Mouse (Mus musculus): ENCODE data around the gene Fubp3. TPM values are rescaled to one million over a fixed set of nuclear protein-coding genes. Genes with fewer than 3 reads are reported as not detected.
"Not testable (repeated sequence)": the region's sequence is repeated elsewhere in the genome, so short reads cannot be mapped to it uniquely, and the experiment has no call there.

Gene Fubp3
- polyA plus RNA-seq (2012; ENCODE audit: insufficient read depth, insufficient read length, missing spikeins) = 14.2 and 17.0 TPM in 2 replicates

DNA sequence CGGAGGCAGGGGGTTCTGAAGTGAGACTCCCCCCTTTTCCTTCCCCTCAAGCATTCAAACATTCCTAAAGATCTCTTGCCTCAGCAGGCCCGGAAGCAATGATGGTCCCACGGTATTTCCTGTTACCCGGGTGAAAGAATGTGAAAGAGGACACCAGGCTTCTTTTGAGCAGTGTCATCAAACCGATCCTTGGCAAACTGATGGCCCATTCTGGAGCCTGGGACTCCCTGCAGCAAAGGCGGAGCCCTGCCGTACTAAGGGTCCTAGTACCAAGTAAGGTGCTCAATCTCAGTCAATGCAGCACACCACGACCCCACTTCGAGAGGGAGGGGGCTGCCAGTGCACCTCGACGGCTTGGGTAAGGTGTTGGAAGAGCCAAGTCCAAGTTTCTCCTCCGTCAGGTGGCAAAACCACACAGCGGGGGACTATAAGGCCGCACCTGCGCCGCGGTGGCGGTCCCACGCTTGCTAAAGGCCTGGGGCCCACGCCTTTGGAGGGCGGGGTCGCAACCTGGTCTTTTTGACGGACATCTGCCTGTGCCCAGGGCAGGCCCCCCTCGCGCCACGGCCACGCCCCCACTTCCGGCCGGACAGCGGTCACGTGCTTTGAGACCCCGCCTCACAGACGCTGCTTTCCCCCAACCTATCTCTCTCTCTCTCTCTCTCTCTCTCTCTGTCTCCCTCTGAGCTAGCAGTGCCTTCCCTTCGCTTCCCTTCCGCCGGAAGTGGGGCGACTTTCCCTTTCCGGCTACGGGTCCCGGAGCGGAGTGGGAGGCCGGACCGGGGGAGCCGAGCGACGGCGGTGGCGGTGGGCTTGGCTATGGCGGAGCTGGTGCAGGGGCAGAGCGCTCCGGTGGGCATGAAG, at the start of gene Fubp3:
Fubp3 (plus strand) TSS at position 601 of the 864 bp plus-strand sequence.
- peak within 1 kb of the TSS; percentile 81 for H3K4me3 ChIP-seq (ENCODE audit: insufficient read depth, low read depth, low read length)
- peaks cover 6% of the 10 kb centered on the region; the same call in 1 of the 2 replicates for H3K4me1 ChIP-seq (ENCODE audit: control insufficient read depth, insufficient read depth, insufficient read length, low read length)
- peak within 1 kb of the TSS; percentile 72 for H3K27ac ChIP-seq (replicated peaks; ENCODE audit: low read depth, low read length)

DNA sequence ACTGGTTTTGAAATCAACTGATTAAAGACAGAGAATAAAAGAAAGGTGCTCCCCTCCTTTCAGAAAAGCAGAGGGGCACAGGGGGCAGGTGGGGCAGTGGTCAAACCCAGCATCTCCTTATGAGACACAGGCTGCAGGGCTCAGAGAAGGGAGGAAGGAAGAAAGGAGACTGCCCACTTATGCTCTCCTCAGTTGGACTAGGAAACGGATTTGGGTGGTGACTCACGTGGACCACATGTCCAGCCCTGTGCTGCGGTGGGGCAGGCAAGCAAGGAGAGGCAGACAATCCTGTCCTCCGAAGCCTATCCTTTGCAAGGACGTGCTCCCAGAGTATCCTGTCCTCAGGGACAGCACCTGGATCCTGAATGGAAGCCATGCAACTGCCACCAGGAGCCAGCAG, 47.8 kb upstream of the Fubp3 start:
- no peak overlapping the region for H3K4me3 ChIP-seq (ENCODE audit: insufficient read depth, low read depth, low read length)
- H3K4me1 ChIP-seq (ENCODE audit: control insufficient read depth, insufficient read depth, insufficient read length, low read length) = no peaks in the 10 kb centered on the region
- no peak overlapping the region for H3K27ac ChIP-seq (replicated peaks; ENCODE audit: low read depth, low read length)

DNA sequence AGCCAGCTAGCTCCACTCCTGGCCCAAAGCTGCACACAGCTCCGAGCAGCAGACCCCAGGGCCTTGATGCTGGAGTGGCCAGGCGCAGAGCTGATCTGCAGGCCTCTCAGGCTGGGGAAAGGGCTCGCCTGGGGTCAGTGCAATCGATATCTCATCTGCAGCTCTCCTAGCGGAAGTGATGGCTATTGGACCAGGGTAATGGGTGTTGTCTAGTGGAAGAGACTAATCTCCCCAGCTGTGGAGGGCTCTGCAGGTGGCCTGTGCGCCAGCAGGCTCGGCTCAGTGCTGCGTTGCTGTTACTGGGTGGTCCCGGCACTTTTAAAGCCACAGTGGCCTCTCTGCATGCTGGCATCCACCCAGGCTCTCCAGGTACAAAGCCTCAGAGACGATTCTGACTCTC, 46.7 kb upstream of the Fubp3 start:
- H3K27ac ChIP-seq (replicated peaks; ENCODE audit: low read depth, low read length) = no peak overlapping the region
- H3K4me3 ChIP-seq (ENCODE audit: insufficient read depth, low read depth, low read length) = no peak overlapping the region
- H3K4me1 ChIP-seq (ENCODE audit: control insufficient read depth, insufficient read depth, insufficient read length, low read length) = no peaks in the 10 kb centered on the region

DNA sequence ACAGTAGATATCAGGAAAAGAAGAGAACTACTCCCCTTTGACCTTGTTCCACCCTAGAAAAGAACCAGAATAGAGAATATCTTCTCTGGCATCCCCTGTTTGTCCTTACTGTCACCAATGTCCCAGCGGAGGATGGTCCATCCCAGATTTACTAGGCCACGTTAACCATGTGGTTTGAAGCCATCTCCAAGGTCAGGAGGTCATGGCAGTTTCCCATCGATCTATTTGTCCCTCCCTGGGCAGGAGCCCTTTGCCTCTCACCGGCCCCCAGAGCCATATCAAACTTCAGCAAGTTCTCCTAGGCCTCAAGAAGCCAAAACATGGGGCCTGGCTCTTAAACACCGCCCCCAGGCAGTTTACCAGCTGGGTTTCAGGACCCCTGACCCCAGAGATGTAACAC, 42.2 kb upstream of the Fubp3 start:
- Histone ChIP-seq H3K4me3 (ENCODE audit: insufficient read depth, low read depth, low read length) (no peak overlapping the region), H3K27ac (replicated peaks; ENCODE audit: low read depth, low read length) (no peak overlapping the region), H3K4me1 (ENCODE audit: control insufficient read depth, insufficient read depth, insufficient read length, low read length) (no peaks in the 10 kb centered on the region)

DNA sequence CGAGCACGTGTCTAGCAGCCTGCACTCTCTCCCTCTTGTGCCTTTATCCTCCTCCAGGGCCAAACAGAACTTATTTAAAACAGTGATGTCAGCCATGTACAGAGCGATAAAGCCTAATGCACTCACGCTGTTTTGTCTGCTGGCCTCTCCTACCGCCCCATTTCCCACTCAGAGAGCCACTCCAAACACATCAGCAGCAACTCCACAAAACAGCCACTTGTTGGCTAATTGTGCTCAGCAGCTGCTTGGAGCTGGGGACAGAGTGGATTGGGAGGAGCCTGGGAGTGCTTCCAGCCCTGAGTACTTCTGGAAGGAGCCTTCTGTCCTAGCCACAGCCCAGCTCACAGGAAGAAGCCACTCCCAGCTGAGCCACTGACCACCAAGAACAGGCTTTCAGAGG, 35.4 kb upstream of the Fubp3 start:
- Histone ChIP-seq H3K27ac (replicated peaks; ENCODE audit: low read depth, low read length) (no peak overlapping the region), H3K4me3 (ENCODE audit: insufficient read depth, low read depth, low read length) (no peak overlapping the region), H3K4me1 (ENCODE audit: control insufficient read depth, insufficient read depth, insufficient read length, low read length) (no peaks in the 10 kb centered on the region)

DNA sequence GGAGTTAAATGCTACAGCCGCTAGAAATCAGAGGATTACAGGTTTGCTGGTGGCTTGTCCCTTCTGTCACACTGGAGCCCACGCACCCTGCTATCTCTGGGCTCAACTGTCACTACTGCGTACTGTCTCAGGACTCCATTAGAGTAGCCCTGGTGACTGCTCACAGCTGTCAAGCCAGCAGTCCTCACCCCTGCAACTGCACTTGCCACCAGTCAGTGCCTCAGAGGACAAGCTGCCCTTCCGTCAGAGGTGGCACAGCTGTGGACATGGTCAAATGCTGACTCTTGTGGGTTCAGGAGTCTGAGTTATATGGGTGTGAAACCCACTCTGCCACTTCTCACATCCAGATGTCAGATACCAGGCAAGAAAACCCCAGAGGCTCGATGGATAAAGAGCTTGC, 33.7 kb upstream of the Fubp3 start:
- no peak overlapping the region for H3K4me3 ChIP-seq (ENCODE audit: insufficient read depth, low read depth, low read length)
- no peaks in the 10 kb centered on the region for H3K4me1 ChIP-seq (ENCODE audit: control insufficient read depth, insufficient read depth, insufficient read length, low read length)
- no peak overlapping the region for H3K27ac ChIP-seq (replicated peaks; ENCODE audit: low read depth, low read length)

- H3K4me1 ChIP-seq (ENCODE audit: control insufficient read depth, insufficient read depth, insufficient read length, low read length) = no peaks in the 10 kb centered on the region
- no peak overlapping the region for H3K4me3 ChIP-seq (ENCODE audit: insufficient read depth, low read depth, low read length)
- no peak overlapping the region for H3K27ac ChIP-seq (replicated peaks; ENCODE audit: low read depth, low read length)
Observed at GRCm38 (mm10) chr2:31541581-31541980, 30.9 kb upstream of the Fubp3 start.

DNA sequence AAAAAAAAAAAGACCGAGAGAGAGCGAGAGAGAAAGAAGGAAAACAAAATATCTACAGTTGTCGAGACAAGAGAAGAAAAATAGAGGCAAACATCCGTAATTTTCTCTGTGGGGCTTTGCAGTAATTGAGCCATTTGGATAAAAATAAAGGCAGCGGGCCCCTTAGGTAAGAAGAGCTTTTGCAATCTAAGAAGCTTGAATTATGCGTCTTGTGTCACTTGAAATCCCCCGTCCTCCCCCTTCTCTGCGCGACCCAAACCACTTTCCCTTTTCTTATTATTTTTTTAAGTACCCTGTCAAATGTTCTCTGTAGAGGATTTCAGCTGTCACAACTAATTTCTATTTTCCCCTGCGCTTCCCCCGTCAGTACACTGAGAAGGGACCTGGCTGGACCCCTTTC, 24.7 kb upstream of the Fubp3 start:
- H3K4me1 ChIP-seq (ENCODE audit: control insufficient read depth, insufficient read depth, insufficient read length, low read length) = no peaks in the 10 kb centered on the region
- no peak overlapping the region for H3K27ac ChIP-seq (replicated peaks; ENCODE audit: low read depth, low read length)

GRCm38 (mm10) chr2:31550503-31550902, 21.9 kb upstream of the Fubp3 start:
- H3K4me3 ChIP-seq (ENCODE audit: insufficient read depth, low read depth, low read length) = no peak overlapping the region
- no peak overlapping the region for H3K27ac ChIP-seq (replicated peaks; ENCODE audit: low read depth, low read length)

More for the DNA sequence above, 24.7 kb upstream of the Fubp3 start:
- no peak overlapping the region for H3K4me3 ChIP-seq (ENCODE audit: insufficient read depth, low read depth, low read length)

GRCm38 (mm10) chr2:31551351-31551750, 21.1 kb upstream of the Fubp3 start:
- not testable (repeated sequence) for H3K4me3 ChIP-seq (ENCODE audit: insufficient read depth, low read depth, low read length); H3K4me1 ChIP-seq (ENCODE audit: control insufficient read depth, insufficient read depth, insufficient read length, low read length); H3K27ac ChIP-seq (replicated peaks; ENCODE audit: low read depth, low read length)

More at GRCm38 (mm10) chr2:31550503-31550902, 21.9 kb upstream of the Fubp3 start:
- no peaks in the 10 kb centered on the region for H3K4me1 ChIP-seq (ENCODE audit: control insufficient read depth, insufficient read depth, insufficient read length, low read length)

- Histone ChIP-seq H3K27ac (replicated peaks; ENCODE audit: low read depth, low read length) (no peak overlapping the region), H3K4me1 (ENCODE audit: control insufficient read depth, insufficient read depth, insufficient read length, low read length) (no peaks in the 10 kb centered on the region), H3K4me3 (ENCODE audit: insufficient read depth, low read depth, low read length) (no peak overlapping the region)
Observed at GRCm38 (mm10) chr2:31551971-31552370, 20.5 kb upstream of the Fubp3 start.

DNA sequence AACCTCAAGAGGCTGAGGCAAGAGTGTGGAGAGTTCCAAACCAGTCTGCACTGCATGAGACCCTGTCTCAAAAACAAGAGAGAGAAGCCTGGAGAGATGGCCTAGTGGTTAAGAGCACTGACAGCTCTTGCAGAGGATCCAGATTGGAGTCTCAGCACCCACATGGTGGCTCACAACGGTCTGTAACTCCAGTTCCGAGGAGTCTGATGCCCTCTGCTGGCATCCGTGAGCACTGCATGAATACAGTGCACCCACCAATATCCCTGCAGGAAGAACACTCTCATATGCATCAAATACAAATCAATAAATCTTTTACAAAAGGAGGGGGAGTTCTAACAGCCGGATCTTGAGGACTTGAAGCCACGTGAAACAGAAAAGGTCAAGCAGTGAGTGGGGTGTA, 17.8 kb upstream of the Fubp3 start:
- Histone ChIP-seq H3K4me1 (ENCODE audit: control insufficient read depth, insufficient read depth, insufficient read length, low read length) (no peaks in the 10 kb centered on the region), H3K27ac (replicated peaks; ENCODE audit: low read depth, low read length) (no peak overlapping the region), H3K4me3 (ENCODE audit: insufficient read depth, low read depth, low read length) (no peak overlapping the region)

- peaks cover 6% of the 10 kb centered on the region; the same call in 1 of the 2 replicates for H3K4me1 ChIP-seq (ENCODE audit: control insufficient read depth, insufficient read depth, insufficient read length, low read length)
- peak overlapping the region; percentile 81 for H3K4me3 ChIP-seq (ENCODE audit: insufficient read depth, low read depth, low read length)
- H3K27ac ChIP-seq (replicated peaks; ENCODE audit: low read depth, low read length) = peak overlapping the region; percentile 72; the same call in 1 of the 2 replicates
Observed at GRCm38 (mm10) chr2:31572915-31573635, 624 bp downstream of the Fubp3 start.

- no peak overlapping the region for H3K4me3 ChIP-seq (ENCODE audit: insufficient read depth, low read depth, low read length)
- no peaks in the 10 kb centered on the region for H3K4me1 ChIP-seq (ENCODE audit: control insufficient read depth, insufficient read depth, insufficient read length, low read length)
- H3K27ac ChIP-seq (replicated peaks; ENCODE audit: low read depth, low read length) = no peak overlapping the region
Observed at GRCm38 (mm10) chr2:31581617-31582016, 9.2 kb downstream of the Fubp3 start.

- Histone ChIP-seq H3K27ac (replicated peaks; ENCODE audit: low read depth, low read length) (no peak overlapping the region), H3K4me3 (ENCODE audit: insufficient read depth, low read depth, low read length) (no peak overlapping the region), H3K4me1 (ENCODE audit: control insufficient read depth, insufficient read depth, insufficient read length, low read length) (no peaks in the 10 kb centered on the region)
Observed at GRCm38 (mm10) chr2:31591799-31592484, 19.5 kb downstream of the Fubp3 start.
